Mouse (Mus musculus) forebrain, embryonic 14.5 days (tissue): ENCODE data around the gene Traf3ip1. TPM values are rescaled to one million over a fixed set of nuclear protein-coding genes. Genes with fewer than 3 reads are reported as not detected.
A peak's percentile ranks its signal among the peaks of the same experiment; 100 is the strongest.

Experiments used
- ATAC-seq: fragments of 200-750 bp; cut with Nextera tagmentation; 2 replicates; pipeline ENCODE4 v1.8.0; 2017; ENCODE audit warnings: mild to moderate bottlenecking, moderate library complexity
- DNase-seq: peaks from one replicate; pipeline ENCODE4 v3.0.0-alpha.2; 2015; ENCODE audit warnings: low spot score
- H3K27ac ChIP-seq: fragments of 300-500 bp; sonication (generic); 2 replicates; pipeline ENCODE4 v1.5.1; 2014; ENCODE audit warnings: low read depth, mild to moderate bottlenecking, control low read depth, low read length, moderate library complexity
- H3K27me3 ChIP-seq: fragments of 300-500 bp; sonication (generic); replicated peaks from 2 replicates; pipeline ENCODE4 v1.6.1; 2014; ENCODE audit warnings: low read length, control low read depth, mixed read lengths; ENCODE audit not compliant: control insufficient read depth, insufficient read depth
- H3K36me3 ChIP-seq: fragments of 300-500 bp; sonication (generic); 2 replicates; pipeline ENCODE4 v1.6.1; 2014; ENCODE audit warnings: low read length, control low read depth; ENCODE audit not compliant: control insufficient read depth, insufficient read depth
- H3K4me1 ChIP-seq: fragments of 300-500 bp; sonication (generic); 2 replicates; pipeline ENCODE4 v1.6.1; 2014; ENCODE audit warnings: antibody characterized with exemption, low read length, control low read depth; ENCODE audit not compliant: control insufficient read depth, insufficient read depth
- H3K4me2 ChIP-seq: fragments of 300-500 bp; sonication (generic); 2 replicates; pipeline ENCODE4 v1.6.1; 2014; ENCODE audit warnings: mild to moderate bottlenecking, control low read depth, low read length
- H3K4me3 ChIP-seq: fragments of 300-500 bp; sonication (generic); 2 replicates; pipeline ENCODE4 v1.5.1; 2014; ENCODE audit warnings: low read depth, low read length, control low read depth
- H3K9ac ChIP-seq: fragments of 300-500 bp; sonication (generic); 2 replicates; pipeline ENCODE4 v1.6.1; 2014; ENCODE audit warnings: mild to moderate bottlenecking, low read length, control low read depth, moderate library complexity
- H3K9me3 ChIP-seq: fragments of 300-500 bp; sonication (generic); replicated peaks from 2 replicates; pipeline ENCODE4 v1.6.1; 2016; ENCODE audit warnings: low read length, control low read depth, mixed read lengths; ENCODE audit not compliant: control insufficient read depth
- WGBS: fragments of 180-500 bp; shearing (Covaris S2); extraction: QIAGEN DNeasy Blood & Tissue Kit; methylation state at CpG from one replicate; pipeline ENCODE4 v1.1.7; 2014; 5-methylcytosine and 5-hydroxymethylcytosine counted together
- polyA plus RNA-seq: library from polyadenylated mRNA; unstranded; fragments of >200 nt; fragmentation: Nextera tagmentation; extraction: Ambion mirVana; gene quantifications from 2 replicates; pipeline ENCODE4 v1.2.1, GENCODE M21; 2014

The Traf3ip1 gene
- polyA plus RNA-seq, 1 experiment from 2014 or later, result 6.5 TPM

GRCm38 (mm10) chr1:91482616-91483211, 11.7 kb upstream of the Traf3ip1 start:
- Histone ChIP-seq H3K27ac (no peak overlapping the region), H3K4me1 (no peaks in the 10 kb centered on the region)
- WGBS, result 81% methylated on average over 7 of the region's 7 CpGs

GRCm38 (mm10) chr1:91483304-91484010, 11.0 kb upstream of the Traf3ip1 start:
- no peaks in the 10 kb centered on the region for H3K36me3 ChIP-seq

More at GRCm38 (mm10) chr1:91482616-91483211, 11.7 kb upstream of the Traf3ip1 start:
- Histone ChIP-seq H3K27me3 (no peaks in the 10 kb centered on the region), H3K4me3 (no peak overlapping the region), H3K36me3 (no peaks in the 10 kb centered on the region), H3K9ac (no peak overlapping the region), H3K4me2 (no peak overlapping the region), H3K9me3 (no peaks in the 10 kb centered on the region)
- no peak for DNase-seq
- no peak for ATAC-seq

GRCm38 (mm10) chr1:91484011-91484346, 10.5 kb upstream of the Traf3ip1 start:
- no peak for ATAC-seq
- Histone ChIP-seq H3K36me3 (no peaks in the 10 kb centered on the region), H3K4me2 (no peak overlapping the region), H3K9ac (no peak overlapping the region), H3K27me3 (no peaks in the 10 kb centered on the region), H3K9me3 (no peaks in the 10 kb centered on the region), H3K4me1 (no peaks in the 10 kb centered on the region), H3K27ac (no peak overlapping the region), H3K4me3 (no peak overlapping the region)
- DNase-seq, result no peak
- WGBS, result 80% methylated on average over 5 of the region's 5 CpGs

More at GRCm38 (mm10) chr1:91483304-91484010, 11.0 kb upstream of the Traf3ip1 start:
- Histone ChIP-seq H3K9ac (no peak overlapping the region), H3K27me3 (no peaks in the 10 kb centered on the region), H3K4me1 (no peaks in the 10 kb centered on the region), H3K9me3 (no peaks in the 10 kb centered on the region), H3K27ac (no peak overlapping the region), H3K4me2 (no peak overlapping the region), H3K4me3 (no peak overlapping the region)
- peak; percentile 87 for DNase-seq
- 51% methylated on average over 10 of the region's 10 CpGs for WGBS
- peak; percentile 77 for ATAC-seq

- ATAC-seq, result no peak
- WGBS, result 73% methylated on average over 3 of the region's 3 CpGs
- Histone ChIP-seq H3K4me2 (no peak overlapping the region), H3K36me3 (no peaks in the 10 kb centered on the region), H3K9ac (no peak overlapping the region), H3K4me1 (no peaks in the 10 kb centered on the region), H3K4me3 (no peak overlapping the region), H3K9me3 (no peaks in the 10 kb centered on the region), H3K27ac (no peak overlapping the region), H3K27me3 (no peaks in the 10 kb centered on the region)
- no peak for DNase-seq
These were observed 9.0 kb upstream of the Traf3ip1 start for GRCm38 (mm10) chr1:91485422-91485821.

- Histone ChIP-seq H3K4me2 (no peak overlapping the region), H3K9me3 (no peaks in the 10 kb centered on the region), H3K27me3 (no peaks in the 10 kb centered on the region), H3K9ac (no peak overlapping the region), H3K4me1 (no peaks in the 10 kb centered on the region), H3K4me3 (no peak overlapping the region), H3K27ac (no peak overlapping the region), H3K36me3 (no peaks in the 10 kb centered on the region)
- DNase-seq, result no peak
- no peak for ATAC-seq
- WGBS, result 83% methylated on average over 3 of the region's 3 CpGs
These were observed 8.3 kb upstream of the Traf3ip1 start for GRCm38 (mm10) chr1:91486165-91486564.

- Histone ChIP-seq H3K9ac (no peak overlapping the region), H3K36me3 (no peaks in the 10 kb centered on the region), H3K4me2 (no peak overlapping the region), H3K4me1 (peaks cover 3% of the 10 kb centered on the region), H3K9me3 (no peaks in the 10 kb centered on the region), H3K27me3 (no peaks in the 10 kb centered on the region), H3K4me3 (no peak overlapping the region), H3K27ac (no peak overlapping the region)
- 58% methylated on average over 1 of the region's 1 CpGs for WGBS
- ATAC-seq, result no peak
- DNase-seq, result no peak
These were observed 4.1 kb upstream of the Traf3ip1 start for GRCm38 (mm10) chr1:91490322-91490721.

- H3K4me1 ChIP-seq, result peaks cover 9% of the 10 kb centered on the region
- H3K27ac ChIP-seq, result no peak overlapping the region
- no peaks in the 10 kb centered on the region for H3K36me3 ChIP-seq
- H3K9ac ChIP-seq, result no peak overlapping the region
- no peak overlapping the region for H3K4me3 ChIP-seq
- H3K27me3 ChIP-seq, result no peaks in the 10 kb centered on the region
- WGBS, result 7% methylated on average over 2 of the region's 2 CpGs
- no peaks in the 10 kb centered on the region for H3K9me3 ChIP-seq
- ATAC-seq (no peak), DNase-seq (no peak)
- no peak overlapping the region for H3K4me2 ChIP-seq
These were observed 1.7 kb upstream of the Traf3ip1 start for GRCm38 (mm10) chr1:91492740-91493139.

GRCm38 (mm10) chr1:91493938-91494337, 509 bp upstream of the Traf3ip1 start:
- Histone ChIP-seq H3K4me3 (peak overlapping the region; percentile 84), H3K9me3 (no peaks in the 10 kb centered on the region), H3K27ac (no peak overlapping the region), H3K27me3 (no peaks in the 10 kb centered on the region), H3K36me3 (no peaks in the 10 kb centered on the region), H3K9ac (peak overlapping the region; percentile 87), H3K4me2 (peak overlapping the region; percentile 78), H3K4me1 (peaks cover 9% of the 10 kb centered on the region)
- ATAC-seq (peak; percentile 16; the same call in 1 of the 2 replicates), DNase-seq (no peak)
- 46% methylated on average over 3 of the region's 3 CpGs for WGBS

- DNase-seq, result no peak
- peaks cover 9% of the 10 kb centered on the region for H3K4me1 ChIP-seq
- H3K4me2 ChIP-seq, result peak overlapping the region; percentile 78
- peak overlapping the region; percentile 87 for H3K9ac ChIP-seq
- WGBS, result 58% methylated on average over 5 of the region's 5 CpGs
- no peak; the same call in 1 of the 2 replicates for ATAC-seq
- H3K27me3 ChIP-seq, result no peaks in the 10 kb centered on the region
- no peaks in the 10 kb centered on the region for H3K9me3 ChIP-seq
- no peak overlapping the region for H3K27ac ChIP-seq
- peaks cover 5% of the 10 kb centered on the region; the same call in 1 of the 2 replicates for H3K36me3 ChIP-seq
- H3K4me3 ChIP-seq, result peak overlapping the region; percentile 84
These were observed 874 bp downstream of the Traf3ip1 start for GRCm38 (mm10) chr1:91495321-91495720.
